Mouse (Mus musculus) induced T-regulatory cell, adult 2 months (primary cell): ENCODE measurements around the gene Blmh.

Experiments
- DNase-seq: peaks from one replicate; pipeline ENCODE4 v3.0.0-alpha.2; 2012; ENCODE audit warnings: low read depth

The Blmh gene

GRCm38 (mm10) chr11:76924759-76925236 is at the start of gene Blmh:
TSS of gene Blmh (plus strand) at chr11:76924809.
- DNase-seq: no peak

DNA sequence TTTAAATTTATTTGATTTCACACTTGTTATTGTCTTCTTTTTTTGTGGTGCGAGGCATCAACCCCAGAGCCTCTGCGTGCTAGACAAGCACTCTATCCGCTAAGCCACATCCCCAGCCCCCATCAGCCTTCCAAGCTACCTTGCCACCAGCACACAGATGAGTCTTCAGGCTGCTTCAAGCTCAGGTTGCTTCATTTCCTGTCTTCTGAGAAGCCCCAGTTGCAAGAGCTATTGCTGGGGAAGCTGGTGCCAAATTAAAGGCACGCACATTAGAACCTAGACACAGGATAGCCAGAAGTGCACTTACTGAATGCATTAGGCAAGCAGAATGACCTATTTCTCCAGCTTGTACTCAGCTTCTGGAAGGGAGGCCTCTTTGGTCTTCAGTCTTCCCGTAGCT is 44.8 kb upstream of the Blmh start:
- peak; percentile 61 for DNase-seq

- DNase-seq: no peak
Measured at GRCm38 (mm10) chr11:76884451-76884850, 40.2 kb upstream of the Blmh start.

DNA sequence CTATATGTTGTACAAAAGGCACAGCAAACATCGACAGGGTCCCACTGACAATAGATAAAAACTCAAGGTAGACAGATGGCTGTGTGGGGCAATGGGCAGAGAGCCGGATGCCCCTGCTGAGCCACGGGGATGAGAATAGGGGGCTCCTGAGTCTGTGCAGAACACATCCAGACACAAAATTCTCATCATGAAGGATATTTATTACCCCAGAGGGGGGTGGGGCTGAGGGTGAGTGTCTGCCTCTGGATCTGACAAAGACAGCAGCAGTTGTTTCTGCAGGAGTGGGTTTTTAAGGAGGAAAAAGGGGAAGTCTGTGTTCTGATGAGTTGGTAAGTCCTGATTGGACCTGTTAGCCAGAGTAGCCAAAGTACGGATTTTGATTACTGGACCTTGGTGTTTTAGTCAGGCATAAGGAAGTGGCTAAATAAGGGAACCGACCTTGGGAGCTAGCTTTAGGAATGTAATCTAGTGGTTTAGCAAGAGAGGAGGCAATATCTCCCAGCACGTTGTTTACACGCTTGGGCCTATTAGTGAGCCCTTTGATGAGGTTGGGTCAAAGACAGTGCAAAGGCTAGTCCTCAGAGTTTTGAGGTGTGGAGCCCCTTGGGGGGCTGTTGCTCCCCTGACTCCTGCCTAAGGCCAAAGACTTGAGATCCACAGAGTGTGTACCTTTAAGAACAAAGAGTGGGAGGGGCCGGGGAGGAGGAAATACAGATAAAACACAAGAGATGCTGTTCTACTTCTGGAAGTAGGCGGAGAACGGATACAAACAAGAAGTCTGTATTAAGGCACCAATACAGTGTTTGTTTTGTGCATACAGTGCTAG is 35.1 kb upstream of the Blmh start:
- peak; percentile 68 for DNase-seq

- DNase-seq: peak; percentile 64
Measured at GRCm38 (mm10) chr11:76891171-76891570, 33.4 kb upstream of the Blmh start.

DNA sequence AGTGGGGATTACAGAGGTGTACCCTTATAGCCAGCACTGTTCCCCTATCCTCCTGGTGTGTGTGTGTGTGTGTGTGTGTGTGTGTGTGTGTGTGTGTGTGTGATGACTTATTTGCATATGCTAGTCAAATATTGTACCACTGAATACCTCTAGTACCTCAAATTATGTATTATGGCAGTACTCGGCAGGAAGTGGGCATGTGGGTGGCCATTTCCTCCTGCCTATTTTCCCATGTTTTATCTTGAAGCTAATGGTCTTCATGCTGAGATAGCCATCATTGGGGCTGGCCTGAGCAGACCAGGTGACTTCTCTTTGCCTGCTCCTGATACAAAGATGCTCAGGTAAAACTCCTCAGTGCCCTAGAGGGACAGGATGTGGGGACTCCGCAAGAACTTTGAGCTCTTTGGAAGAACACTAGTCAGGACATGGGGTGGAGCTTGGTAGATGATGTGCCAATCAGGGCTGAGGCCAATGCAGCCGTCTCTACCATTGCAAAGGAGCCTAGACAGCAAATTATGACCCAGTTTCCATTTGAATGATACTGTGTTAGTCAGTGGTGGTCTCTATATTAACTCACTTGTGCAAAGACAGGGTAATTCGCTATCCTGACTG is 32.8 kb upstream of the Blmh start:
- DNase-seq: peak; percentile 56

GRCm38 (mm10) chr11:76892972-76893371 is 31.6 kb upstream of the Blmh start:
- peak; percentile 10 for DNase-seq

GRCm38 (mm10) chr11:76893570-76893969 is 31.0 kb upstream of the Blmh start:
- DNase-seq: no peak

DNA sequence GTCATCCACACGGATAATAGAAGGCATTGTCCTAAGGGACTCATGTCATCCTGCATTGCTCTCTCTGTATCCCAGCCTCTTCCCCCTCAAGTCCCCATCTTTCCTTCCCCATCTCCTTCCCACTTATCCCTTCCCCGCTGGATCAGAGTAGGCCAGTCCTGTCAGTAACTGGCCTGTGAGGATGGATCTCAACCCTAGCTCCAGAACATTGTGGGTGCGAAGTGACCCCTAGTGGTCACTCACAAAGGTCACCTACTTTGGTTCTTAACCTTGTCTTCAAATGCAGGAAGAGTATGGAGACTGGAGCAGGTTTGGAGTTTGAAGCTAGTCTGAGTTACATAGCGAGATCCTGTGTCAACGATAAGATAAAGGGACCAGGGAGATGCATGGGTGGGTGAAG is 30.4 kb upstream of the Blmh start:
- peak; percentile 76 for DNase-seq

- no peak for DNase-seq
Measured at GRCm38 (mm10) chr11:76896360-76896759, 28.2 kb upstream of the Blmh start.

GRCm38 (mm10) chr11:76897126-76897525 is 27.5 kb upstream of the Blmh start:
- no peak for DNase-seq

GRCm38 (mm10) chr11:76897871-76898270 is 26.7 kb upstream of the Blmh start:
- no peak for DNase-seq

DNA sequence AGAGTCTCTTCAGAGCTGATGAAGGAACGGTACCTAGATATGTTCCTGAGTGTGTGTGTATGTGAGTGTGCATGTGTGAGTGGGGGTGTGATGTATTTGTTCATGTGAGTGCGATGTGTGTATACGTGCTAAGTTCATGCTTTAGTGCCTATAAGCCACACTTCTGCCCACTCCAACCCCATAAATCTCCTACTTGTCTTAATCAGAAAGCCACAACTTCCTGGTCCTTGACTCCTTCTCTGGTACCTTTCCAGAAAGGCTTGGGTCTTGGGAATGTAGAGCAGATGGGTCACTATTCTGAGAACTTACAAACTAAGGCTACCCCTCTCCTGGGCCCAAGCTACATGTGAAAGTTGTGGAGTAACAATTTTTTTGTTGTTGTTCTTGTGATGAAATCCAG is 25.9 kb upstream of the Blmh start:
- no peak for DNase-seq

GRCm38 (mm10) chr11:76899758-76900738 is 24.6 kb upstream of the Blmh start:
- DNase-seq: peak; percentile 22

DNA sequence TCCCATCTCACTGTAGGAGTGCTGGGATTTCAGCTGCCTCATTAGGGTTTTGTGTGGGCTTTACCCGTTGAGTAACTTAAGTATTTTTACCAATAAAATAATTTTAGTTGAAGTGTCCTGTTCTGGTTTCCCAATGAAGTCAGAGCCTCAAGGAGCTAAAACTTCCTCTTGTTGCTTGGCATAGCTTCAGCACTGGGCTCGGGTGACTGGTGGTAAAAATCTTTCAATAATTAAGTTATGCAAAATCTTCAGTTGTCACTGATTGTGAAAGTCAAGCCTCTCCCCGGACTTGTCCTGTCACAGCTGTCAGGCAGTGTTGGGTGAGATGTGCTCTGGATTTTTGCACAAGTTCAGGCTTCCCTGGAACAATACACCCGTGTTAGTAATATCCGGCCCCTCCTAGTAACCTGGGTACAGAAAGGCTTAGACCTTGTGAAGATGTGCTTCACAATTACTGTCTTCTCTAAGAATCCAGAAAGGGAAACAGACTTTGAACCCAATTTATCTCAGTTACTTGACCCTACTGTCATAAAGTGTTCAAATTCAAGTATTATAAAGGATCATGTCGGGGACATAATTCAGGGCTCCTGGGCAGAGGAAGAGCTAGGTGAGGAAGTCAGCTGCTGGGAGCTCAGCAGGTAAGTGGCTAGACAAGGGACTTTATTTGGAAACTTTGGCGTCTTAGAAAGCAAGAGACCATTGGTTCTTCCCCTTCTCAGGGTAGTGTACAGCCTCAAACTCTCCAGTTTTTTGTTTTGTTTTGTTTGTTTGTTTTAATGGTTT is 22.8 kb upstream of the Blmh start, which contains the start of gene Tmigd1:
Tmigd1 (plus strand) TSS at position 581 of the 783 bp plus-strand sequence.
- DNase-seq: no peak

DNA sequence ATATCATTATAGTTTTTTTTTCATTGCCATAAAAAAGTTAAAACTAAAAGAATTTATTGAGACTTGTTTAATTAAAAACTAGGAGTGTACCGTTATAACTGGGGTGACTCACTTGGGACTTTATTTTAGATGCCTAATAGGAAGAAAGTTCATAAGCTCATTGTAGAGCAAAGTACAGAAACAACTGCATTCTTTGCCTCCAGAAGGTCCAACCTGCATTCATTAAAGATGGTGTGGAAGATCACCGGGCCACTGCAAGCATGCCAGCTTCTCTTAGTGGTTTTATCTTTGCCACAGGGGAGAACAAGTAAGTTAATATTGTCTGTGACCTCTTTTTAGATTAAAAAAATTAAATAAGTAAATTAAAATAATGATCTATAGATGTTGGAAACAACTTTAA is 20.3 kb upstream of the Blmh start:
- no peak for DNase-seq

DNA sequence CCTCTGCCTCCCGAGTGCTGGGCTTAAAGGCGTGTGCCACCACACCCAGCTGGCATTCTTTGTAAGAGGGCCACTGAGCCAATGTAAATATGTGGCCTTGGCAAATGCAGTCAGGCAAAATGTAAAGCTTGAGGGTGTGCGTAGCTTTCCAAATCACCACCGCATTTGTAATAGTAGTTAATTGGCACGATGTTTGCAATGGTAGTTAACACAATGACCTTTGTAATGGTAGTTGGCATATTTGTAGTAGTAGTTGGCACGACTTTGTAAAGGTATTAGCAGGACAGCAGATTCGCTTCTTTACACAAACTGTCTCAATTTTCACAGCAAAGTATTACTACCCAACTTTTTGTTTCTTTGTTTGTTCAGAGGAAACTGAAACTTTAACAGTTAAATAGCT is 16.0 kb upstream of the Blmh start:
- DNase-seq: no peak

DNA sequence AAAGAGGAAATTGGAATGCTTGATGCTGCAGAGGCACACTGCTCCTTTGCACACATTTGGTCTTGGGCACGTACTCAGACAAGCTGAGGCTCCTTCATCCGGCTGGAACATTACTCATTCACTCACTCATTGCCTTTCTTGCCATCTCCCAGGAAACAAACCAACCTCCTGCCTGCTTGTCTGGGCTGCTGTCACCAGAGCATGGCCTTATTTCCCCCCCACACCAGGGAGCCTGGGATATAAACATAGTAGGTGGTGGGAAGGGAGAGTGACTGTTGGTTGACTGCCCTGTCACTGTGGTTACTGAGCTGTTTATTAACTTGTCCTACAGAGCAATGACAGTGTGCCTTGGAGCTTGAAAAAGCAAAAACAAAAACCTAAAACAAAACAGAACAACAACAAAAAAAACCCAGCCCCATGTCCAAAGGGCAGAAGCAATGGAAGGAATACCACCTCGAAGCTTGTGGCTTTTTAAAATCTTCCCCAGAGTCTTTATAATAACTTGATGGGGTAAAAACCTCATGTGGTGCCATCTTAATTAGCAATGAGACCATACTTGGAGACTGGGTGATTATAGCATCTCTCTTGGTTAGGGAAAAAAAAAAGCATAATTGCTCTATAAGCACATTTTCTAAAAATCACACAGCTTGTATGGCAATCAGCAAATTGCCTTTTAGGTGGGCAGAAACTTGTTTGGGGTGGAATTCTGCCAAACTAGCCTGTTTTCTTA is 13.1 kb upstream of the Blmh start:
- DNase-seq: no peak

DNA sequence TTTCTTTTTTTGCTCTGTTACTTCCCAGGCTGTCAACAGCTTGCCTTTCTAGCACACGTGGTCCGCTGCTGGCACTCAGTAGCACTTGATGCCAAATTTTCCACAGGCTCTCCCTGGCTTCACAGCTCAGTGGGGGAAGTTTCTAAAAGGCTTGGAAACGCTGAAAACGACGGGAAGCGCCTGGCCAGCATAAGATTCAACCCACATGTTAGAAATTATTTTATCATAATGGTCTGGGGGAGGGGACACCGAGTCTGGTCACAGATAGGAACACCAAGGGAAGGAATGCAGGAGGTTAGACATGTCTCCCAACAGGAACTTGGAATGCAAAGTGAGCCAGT is 12.6 kb upstream of the Blmh start:
- no peak for DNase-seq

DNA sequence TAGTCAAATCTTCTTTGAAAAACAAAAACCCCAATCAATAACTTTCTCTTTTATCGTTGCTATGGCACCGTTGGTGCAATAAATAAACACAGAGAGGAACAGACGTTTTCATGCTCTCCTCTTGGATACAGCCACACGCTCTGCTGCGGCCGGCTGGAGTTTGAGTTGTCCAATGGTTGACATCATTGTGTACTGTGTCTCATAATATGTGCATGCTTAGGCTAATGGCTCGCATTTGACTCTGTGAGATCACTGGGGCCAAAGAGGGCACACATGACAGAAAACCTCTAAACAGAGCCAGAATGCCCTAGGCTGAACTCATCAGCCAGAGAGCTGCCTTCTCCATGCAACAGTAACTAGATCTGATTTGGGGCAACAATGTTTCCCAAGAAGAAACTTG is 10.2 kb upstream of the Blmh start:
- DNase-seq: peak; percentile 24
